Mouse (Mus musculus) left cerebral cortex, adult 2 months (tissue): ENCODE results near the gene Spns2. TPM values are rescaled to one million over a fixed set of nuclear protein-coding genes. Genes with fewer than 3 reads are reported as not detected.

ENCODE experiments used
- DNase-seq, 2 experiments: peaks; one replicate each; pipeline ENCODE4 v3.0.0; 2021 to 2022; ENCODE audit warnings: low spot score in 2 of 2, mixed read lengths in 1 of 2; ENCODE audit errors: extremely low spot score in 1 of 2
- H3K27ac ChIP-seq: fragments of 200-600 bp; 2 replicates; pipeline ENCODE4 v1.8.1; 2022
- H3K4me3 ChIP-seq: fragments of 200-600 bp; 2 replicates; pipeline ENCODE4 v1.8.1; 2022
- CTCF ChIP-seq: fragments of 200-600 bp; IDR thresholded peaks from 2 replicates; pipeline ENCODE4 v1.8.1; 2022; ENCODE audit warnings: antibody characterized with exemption, mild to moderate bottlenecking, moderate library complexity
- intact Hi-C: fragments of 180-260 bp; cut with DNase I; formaldehyde crosslinking; loops from one replicate; pipeline ENCODE4 v1.15.1; 2025
- total RNA-seq, 2 experiments: library from RNA; stranded (reverse); gene quantifications; 2 replicates each; pipeline ENCODE4 v1.2.3; 2021

Gene Spns2
- total RNA-seq, 2 experiments from 2014 or later: 68.2 to 70.6 TPM

GRCm38 (mm10) chr11:72497367-72497766 is 7.7 kb upstream of the Spns2 start:
- no peak for DNase-seq
- H3K27ac ChIP-seq: no peak overlapping the region
- intact Hi-C loops: no loop called here
- no peak overlapping the region for H3K4me3 ChIP-seq
- TF ChIP-seq CTCF: no peak

GRCm38 (mm10) chr11:72496775-72497174 is 7.1 kb upstream of the Spns2 start:
- Histone ChIP-seq H3K4me3 (no peak overlapping the region), H3K27ac (no peak overlapping the region)
- no peak for TF ChIP-seq CTCF
- DNase-seq: no peak
- intact Hi-C loops: no loop called here

- no peak for DNase-seq
- intact Hi-C loops: no loop called here
- no peak overlapping the region for H3K27ac ChIP-seq
Observed at GRCm38 (mm10) chr11:72496066-72496465, 6.4 kb upstream of the Spns2 start.

GRCm38 (mm10) chr11:72494046-72494988 is 4.6 kb upstream of the Spns2 start:
- intact Hi-C loops: loop anchor here (5.0 kb wide), 2 partner anchors 113 to 528 kb away; partner anchors contain the start of gene Ube2g1
- Histone ChIP-seq H3K27ac (0 out of 2 replicates have a peak overlapping the region, but pooled peaks have one; percentile 32), H3K4me3 (no peak overlapping the region)
- DNase-seq: no peak
- no peak for TF ChIP-seq CTCF

More at GRCm38 (mm10) chr11:72496066-72496465, 6.4 kb upstream of the Spns2 start:
- H3K4me3 ChIP-seq: no peak overlapping the region
- no peak for TF ChIP-seq CTCF

- TF ChIP-seq CTCF: no peak
- intact Hi-C loops: loop anchor here (1.0 to 5.0 kb wide), 4 partner anchors 31 to 531 kb away; partner anchors contain the start of gene Ube2g1
- Histone ChIP-seq H3K4me3 (no peak overlapping the region), H3K27ac (peak overlapping the region; percentile 56; the same call in 1 of the 2 replicates)
- DNase-seq: peak; percentile 31 to 52
Observed at GRCm38 (mm10) chr11:72491130-72491960, 1.6 kb upstream of the Spns2 start.

GRCm38 (mm10) chr11:72489397-72489796 is 307 bp downstream of the Spns2 start:
- intact Hi-C loops: no loop called here
- TF ChIP-seq CTCF: no peak
- DNase-seq: peak in 1 of 2 experiments; percentile 27
- Histone ChIP-seq H3K27ac (peak overlapping the region; percentile 96), H3K4me3 (peak overlapping the region; percentile 94)

GRCm38 (mm10) chr11:72488753-72489271 is 892 bp downstream of the Spns2 start:
- H3K27ac ChIP-seq: peak overlapping the region; percentile 96
- TF ChIP-seq CTCF: no peak
- H3K4me3 ChIP-seq: peak overlapping the region; percentile 94
- peak; percentile 77 to 78 for DNase-seq
- intact Hi-C loops: no loop called here

GRCm38 (mm10) chr11:72487739-72488138 is 2.0 kb downstream of the Spns2 start:
- TF ChIP-seq CTCF: no peak
- DNase-seq: no peak
- intact Hi-C loops: no loop called here
- no peak overlapping the region for H3K27ac ChIP-seq
- peak overlapping the region; percentile 94 for H3K4me3 ChIP-seq

- intact Hi-C loops: no loop called here
- DNase-seq: no peak
- TF ChIP-seq CTCF: no peak
- Histone ChIP-seq H3K27ac (no peak overlapping the region), H3K4me3 (peak overlapping the region; percentile 94; the same call in 1 of the 2 replicates)
Observed at GRCm38 (mm10) chr11:72487171-72487570, 2.5 kb downstream of the Spns2 start.

- intact Hi-C loops: no loop called here
- Histone ChIP-seq H3K4me3 (no peak overlapping the region), H3K27ac (no peak overlapping the region)
- no peak for TF ChIP-seq CTCF
- no peak for DNase-seq
Observed at GRCm38 (mm10) chr11:72485960-72486359, 3.7 kb downstream of the Spns2 start.

- intact Hi-C loops: no loop called here
- TF ChIP-seq CTCF: no peak
- DNase-seq: no peak
- Histone ChIP-seq H3K4me3 (no peak overlapping the region), H3K27ac (no peak overlapping the region)
Observed at GRCm38 (mm10) chr11:72485157-72485556, 4.5 kb downstream of the Spns2 start.

- intact Hi-C loops: no loop called here
- TF ChIP-seq CTCF: no peak
- Histone ChIP-seq H3K27ac (no peak overlapping the region), H3K4me3 (no peak overlapping the region)
- DNase-seq: no peak
Observed at GRCm38 (mm10) chr11:72484549-72484948, 5.2 kb downstream of the Spns2 start.
